In genomic region chr10:39555289-39555715, GRCm38 (mm10) we compare ENCODE assay signal across 8 mouse cellular contexts. TPM values are rescaled to one million over a fixed set of nuclear protein-coding genes. Genes with fewer than 3 reads are reported as not detected.
DNase-seq lines count a peak whose midpoint lies in the region; ATAC-seq and TF ChIP-seq lines count a peak whose summit lies in the region.

No protein-coding gene starts in this region.

- ATAC-seq in kidney, embryonic 14.5 days (ENCODE audit: low FRiP score, low TSS enrichment), result peak; percentile 78
- ATAC-seq in embryonic facial prominence, embryonic 14.5 days (ENCODE audit: low read depth), result peak; percentile 76
- ATAC-seq in limb, embryonic 12.5 days (ENCODE audit: insufficient number of reproducible peaks, insufficient read depth, low FRiP score, low TSS enrichment, low read depth), result peak; percentile 60; the same call in 1 of the 2 replicates
- ATAC-seq in midbrain, postnatal 0 days (ENCODE audit: low FRiP score), result no peak
- ATAC-seq in megakaryocyte, adult 5-6 weeks (ENCODE audit: poor library complexity, severe bottlenecking), result no peak
- ATAC-seq in CD4-positive, CD25-positive, alpha-beta regulatory T cell, adult 4 months, result no peak

- H3K4me2 ChIP-seq in kidney, embryonic 14.5 days (replicated peaks; ENCODE audit: low read depth, low read length), result peak overlapping the region; percentile 21; the same call in 1 of the 2 replicates
- no peak overlapping the region; the same call in 1 of the 2 replicates for H3K4me2 ChIP-seq in embryonic facial prominence, embryonic 14.5 days (ENCODE audit: low read depth, low read length)
- peak overlapping the region; percentile 8 for H3K4me2 ChIP-seq in limb, embryonic 12.5 days
- H3K4me2 ChIP-seq in midbrain, postnatal 0 days (ENCODE audit: low read depth, low read length, poor library complexity, severe bottlenecking), result no peak overlapping the region

- H3K36me3 ChIP-seq in kidney, embryonic 14.5 days (ENCODE audit: control insufficient read depth, insufficient read depth, low read length), result peaks cover 6% of the 10 kb centered on the region; the same call in 1 of the 2 replicates
- H3K36me3 ChIP-seq in embryonic facial prominence, embryonic 14.5 days (ENCODE audit: control insufficient read depth, insufficient read depth, low read length), result 0 out of 2 replicates have a peak, but pooled peaks cover 11% of the 10 kb centered on the region
- no peaks in the 10 kb centered on the region for H3K36me3 ChIP-seq in limb, embryonic 12.5 days
- peaks cover 5% of the 10 kb centered on the region; the same call in 1 of the 2 replicates for H3K36me3 ChIP-seq in midbrain, postnatal 0 days (ENCODE audit: insufficient read depth, low read length)

- peak overlapping the region; percentile 90 for H3K27ac ChIP-seq in kidney, embryonic 14.5 days (ENCODE audit: low read depth, low read length)
- H3K27ac ChIP-seq in embryonic facial prominence, embryonic 14.5 days (replicated peaks; ENCODE audit: low read depth, low read length), result peak overlapping the region; percentile 56
- H3K27ac ChIP-seq in limb, embryonic 12.5 days, result peak overlapping the region; percentile 82
- 0 out of 2 replicates have a peak overlapping the region, but pooled peaks have one; percentile 18 for H3K27ac ChIP-seq in midbrain, postnatal 0 days (ENCODE audit: low read depth, low read length)

- TF ChIP-seq CTCF in midbrain, postnatal 0 days (IDR thresholded peaks at IDR 0.05), result no peak

- H3K9me3 ChIP-seq in kidney, embryonic 14.5 days (ENCODE audit: control insufficient read depth, low read length), result no peaks in the 10 kb centered on the region
- no peaks in the 10 kb centered on the region for H3K9me3 ChIP-seq in embryonic facial prominence, embryonic 14.5 days (ENCODE audit: control insufficient read depth, low read length)
- no peaks in the 10 kb centered on the region for H3K9me3 ChIP-seq in limb, embryonic 12.5 days
- no peaks in the 10 kb centered on the region for H3K9me3 ChIP-seq in midbrain, postnatal 0 days (ENCODE audit: low read length)

- 13% methylated on average over 7 of the region's 7 CpGs for WGBS in kidney, embryonic 14.5 days
- 25% methylated on average over 7 of the region's 7 CpGs for WGBS in embryonic facial prominence, embryonic 14.5 days
- WGBS in limb, embryonic 12.5 days, result 13% methylated on average over 7 of the region's 7 CpGs
- 34% methylated on average over 7 of the region's 7 CpGs for WGBS in midbrain, postnatal 0 days

- H3K4me1 ChIP-seq in kidney, embryonic 14.5 days (ENCODE audit: control insufficient read depth, insufficient read depth, low read length), result peaks cover 86% of the 10 kb centered on the region
- H3K4me1 ChIP-seq in embryonic facial prominence, embryonic 14.5 days (ENCODE audit: control insufficient read depth, insufficient read depth, low read length), result peaks cover 42% of the 10 kb centered on the region
- peaks cover 82% of the 10 kb centered on the region for H3K4me1 ChIP-seq in limb, embryonic 12.5 days (replicated peaks)
- H3K4me1 ChIP-seq in midbrain, postnatal 0 days (ENCODE audit: insufficient read depth, low read length), result peaks cover 16% of the 10 kb centered on the region

- no peak for DNase-seq in kidney, adult 8-10 months
- peak; percentile 77 for DNase-seq in embryonic facial prominence, embryonic 14.5 days (ENCODE audit: low spot score)
- no peak for DNase-seq in midbrain, postnatal 0 days (ENCODE audit: low spot score)
- DNase-seq in gastrocnemius, postnatal 10 days, result no peak

- no peak overlapping the region for H3K4me3 ChIP-seq in kidney, embryonic 14.5 days (ENCODE audit: low read length)
- no peak overlapping the region for H3K4me3 ChIP-seq in embryonic facial prominence, embryonic 14.5 days (ENCODE audit: low read depth, low read length)
- H3K4me3 ChIP-seq in limb, embryonic 12.5 days (replicated peaks), result no peak overlapping the region
- H3K4me3 ChIP-seq in midbrain, postnatal 0 days (ENCODE audit: low read depth, low read length), result no peak overlapping the region

- H3K27me3 ChIP-seq in kidney, embryonic 14.5 days (ENCODE audit: control insufficient read depth, insufficient read depth, low read length), result no peaks in the 10 kb centered on the region
- H3K27me3 ChIP-seq in embryonic facial prominence, embryonic 14.5 days (replicated peaks; ENCODE audit: control insufficient read depth, insufficient read depth, low read length), result no peaks in the 10 kb centered on the region
- H3K27me3 ChIP-seq in limb, embryonic 12.5 days, result no peaks in the 10 kb centered on the region
- H3K27me3 ChIP-seq in midbrain, postnatal 0 days (ENCODE audit: insufficient read depth, low read length), result no peaks in the 10 kb centered on the region

- H3K9ac ChIP-seq in kidney, embryonic 14.5 days (ENCODE audit: low read depth, low read length), result no peak overlapping the region
- H3K9ac ChIP-seq in embryonic facial prominence, embryonic 14.5 days (ENCODE audit: low read depth, low read length), result no peak overlapping the region
- no peak overlapping the region for H3K9ac ChIP-seq in limb, embryonic 12.5 days (replicated peaks)
- H3K9ac ChIP-seq in midbrain, postnatal 0 days (replicated peaks; ENCODE audit: low read length, poor library complexity, severe bottlenecking), result no peak overlapping the region

RNA-seq across cellular contexts. Expression of gene Traf3ip2, which starts 57.4 kb away (rescaled TPM):
- 16.6 and 19.6 TPM in 2 replicates for polyA plus RNA-seq in kidney, embryonic 14.5 days (2014; fragmentation: Nextera tagmentation; extraction: Ambion mirVana)
- polyA plus RNA-seq in embryonic facial prominence, embryonic 14.5 days (2014; fragmentation: Nextera tagmentation; extraction: Ambion mirVana), result 12.5 and 12.9 TPM in 2 replicates
- 4.9 and 6.1 TPM in 2 replicates for polyA plus RNA-seq in limb, embryonic 12.5 days (2016; fragmentation: Nextera tagmentation; extraction: Ambion mirVana)
- 0.47 and 1.9 TPM in 2 replicates for total RNA-seq in midbrain, postnatal 0 days (2014; rRNA removed)
- 4.2 and 6.1 TPM in 2 replicates for polyA plus RNA-seq in midbrain, postnatal 0 days (2015; fragmentation: Nextera tagmentation; extraction: Ambion mirVana)
- 8.8 and 12.3 TPM in 2 replicates for total RNA-seq in megakaryocyte, adult 5-6 weeks (2015)
- 1.7 and 2.9 TPM in 2 replicates for total RNA-seq in megakaryocyte, adult 5-6 weeks (2017)
- total RNA-seq in gastrocnemius, postnatal 10 days (2021), result 1 to 10 TPM; 5.9 to 6.0 TPM
- 10 to 100 TPM; 35.5 to 37.9 TPM for polyA plus RNA-seq in CD4-positive, CD25-positive, alpha-beta regulatory T cell, adult 4 months (2017; shearing (Covaris generic))

Comparison
In these comparisons a context has a peak if more than half of its experiments do, and no peak if none do; other contexts are left out.
1. ATAC-seq: peak in kidney, embryonic 14.5 days (single experiment), embryonic facial prominence, embryonic 14.5 days (single experiment) and limb, embryonic 12.5 days (single experiment); none in midbrain, postnatal 0 days (single experiment), megakaryocyte, adult 5-6 weeks (single experiment) and CD4-positive, CD25-positive, alpha-beta regulatory T cell, adult 4 months (single experiment).
2. H3K27ac ChIP-seq: peak in every context shown above with its lines; median percentile 90 in kidney, embryonic 14.5 days; 82 in limb, embryonic 12.5 days; 56 in embryonic facial prominence, embryonic 14.5 days; 18 in midbrain, postnatal 0 days.
3. H3K4me2 ChIP-seq: peak in kidney, embryonic 14.5 days (single experiment) and limb, embryonic 12.5 days (single experiment); none in embryonic facial prominence, embryonic 14.5 days (single experiment) and midbrain, postnatal 0 days (single experiment).